Mouse (Mus musculus) bone marrow, adult 2 months (tissue): ENCODE results near the gene 1700037H04Rik. TPM values are rescaled to one million over a fixed set of nuclear protein-coding genes. Genes with fewer than 3 reads are reported as not detected.

Experiments used
- H3K27ac ChIP-seq: fragments of 200-500 bp; 2 replicates; pipeline ENCODE4 v1.5.1; 2012; ENCODE audit warnings: low read depth, mild to moderate bottlenecking, control low read depth, inconsistent platforms, low read length; ENCODE audit not compliant: control insufficient read depth, poor library complexity, insufficient read depth
- H3K4me1 ChIP-seq: fragments of 200-500 bp; 2 replicates; pipeline ENCODE4 v1.6.1; 2011; ENCODE audit warnings: low read length; ENCODE audit not compliant: control insufficient read depth, insufficient read depth
- H3K4me3 ChIP-seq: fragments of 200-500 bp; replicated peaks from 2 replicates; pipeline ENCODE3; 2011; ENCODE audit warnings: mild to moderate bottlenecking, low read depth, low read length, control low read depth; ENCODE audit not compliant: control insufficient read depth
- CTCF ChIP-seq: fragments of 200-500 bp; IDR thresholded peaks from 2 replicates; pipeline ENCODE4 v1.5.1; 2011; ENCODE audit warnings: low read length, control low read depth; ENCODE audit not compliant: control insufficient read depth, insufficient read depth
- POLR2A ChIP-seq: fragments of 200-500 bp; IDR thresholded peaks from 2 replicates; pipeline ENCODE4 v1.6.1; 2011; ENCODE audit warnings: low read depth, mild to moderate bottlenecking, control low read depth, low read length, borderline replicate concordance; ENCODE audit not compliant: control insufficient read depth
- WGBS: fragments of 180-500 bp; shearing (Covaris S2); methylation state at CpG from one replicate; pipeline ENCODE4 v1.1.7; 2018; 5-methylcytosine and 5-hydroxymethylcytosine counted together
- polyA plus RNA-seq: library from polyadenylated mRNA; stranded (reverse); fragments of >200 nt; gene quantifications from 2 replicates; pipeline ENCODE4 v1.2.4, GENCODE M21; 2011; ENCODE audit warnings: low replicate concordance; ENCODE audit not compliant: missing spikeins, insufficient read depth, insufficient read length

1700037H04Rik gene
- 46.9 and 57.6 TPM in 2 replicates for polyA plus RNA-seq

- under 1% methylated on average over 54 of the region's 54 CpGs for WGBS
- TF ChIP-seq CTCF: no peak
- TF ChIP-seq POLR2A: peak; percentile 88
- H3K4me1 ChIP-seq: peaks cover 4% of the 10 kb centered on the region; the same call in 1 of the 2 replicates
- H3K27ac ChIP-seq: peak within 1 kb of the TSS; percentile 78
- peak within 1 kb of the TSS; percentile 77 for H3K4me3 ChIP-seq
These were observed at the start of gene 1700037H04Rik for GRCm38 (mm10) chr2:131159938-131160581. TSS of gene 1700037H04Rik (minus strand) at chr2:131160081.

GRCm38 (mm10) chr2:131209125-131209795 is 49.4 kb upstream of the 1700037H04Rik start:
- H3K4me3 ChIP-seq: no peak overlapping the region
- peak overlapping the region; percentile 94 for H3K27ac ChIP-seq
- WGBS: 50% methylated on average over 4 of the region's 4 CpGs
- TF ChIP-seq CTCF (no peak), POLR2A (no peak)
- peaks cover 11% of the 10 kb centered on the region for H3K4me1 ChIP-seq

GRCm38 (mm10) chr2:131208356-131208755 is 48.5 kb upstream of the 1700037H04Rik start:
- TF ChIP-seq CTCF (no peak), POLR2A (no peak)
- H3K4me1 ChIP-seq: peaks cover 11% of the 10 kb centered on the region
- WGBS: 97% methylated on average over 2 of the region's 2 CpGs
- no peak overlapping the region for H3K4me3 ChIP-seq
- no peak overlapping the region for H3K27ac ChIP-seq

GRCm38 (mm10) chr2:131206778-131207177 is 46.9 kb upstream of the 1700037H04Rik start, which contains the start of gene Ap5s1:
TSS of gene Ap5s1 (plus strand) at chr2:131207078.
- WGBS: 62% methylated on average over 4 of the region's 4 CpGs
- TF ChIP-seq POLR2A (no peak), CTCF (no peak)
- Histone ChIP-seq H3K27ac (peak within 1 kb of the TSS; percentile 12; the same call in 1 of the 2 replicates), H3K4me3 (no peak within 1 kb of the TSS), H3K4me1 (peaks cover 9% of the 10 kb centered on the region)

- H3K27ac ChIP-seq: peak overlapping the region; percentile 69
- WGBS: 51% methylated on average over 8 of the region's 8 CpGs
- no peak overlapping the region for H3K4me3 ChIP-seq
- peaks cover 6% of the 10 kb centered on the region for H3K4me1 ChIP-seq
- no peak for TF ChIP-seq CTCF
- no peak for TF ChIP-seq POLR2A
These were observed 45.8 kb upstream of the 1700037H04Rik start for GRCm38 (mm10) chr2:131205521-131206182.

GRCm38 (mm10) chr2:131204410-131204981 is 44.6 kb upstream of the 1700037H04Rik start:
- TF ChIP-seq CTCF (no peak), POLR2A (no peak; the same call in 1 of the 2 replicates)
- peak overlapping the region; percentile 0 for H3K4me3 ChIP-seq
- WGBS: 9% methylated on average over 7 of the region's 7 CpGs
- peak overlapping the region; percentile 50 for H3K27ac ChIP-seq
- H3K4me1 ChIP-seq: peaks cover 6% of the 10 kb centered on the region

GRCm38 (mm10) chr2:131203816-131204409 is 44.0 kb upstream of the 1700037H04Rik start:
- TF ChIP-seq CTCF (no peak), POLR2A (no peak)
- Histone ChIP-seq H3K27ac (no peak overlapping the region), H3K4me1 (peaks cover 6% of the 10 kb centered on the region), H3K4me3 (no peak overlapping the region)
- WGBS: 64% methylated on average over 6 of the region's 6 CpGs

- Histone ChIP-seq H3K27ac (no peak overlapping the region), H3K4me1 (peaks cover 7% of the 10 kb centered on the region), H3K4me3 (no peak overlapping the region)
- TF ChIP-seq CTCF (no peak), POLR2A (no peak)
- 89% methylated on average over 3 of the region's 3 CpGs for WGBS
These were observed 41.4 kb upstream of the 1700037H04Rik start for GRCm38 (mm10) chr2:131201262-131201661.
